Mouse (Mus musculus) skeletal muscle tissue, adult 2 months (tissue): ENCODE results near the gene Erbb4.

Source experiments
- DNase-seq: peaks from one replicate; pipeline ENCODE4 v3.0.0-alpha.2; 2012; ENCODE audit warnings: low read depth, low spot score

Gene Erbb4

DNA sequence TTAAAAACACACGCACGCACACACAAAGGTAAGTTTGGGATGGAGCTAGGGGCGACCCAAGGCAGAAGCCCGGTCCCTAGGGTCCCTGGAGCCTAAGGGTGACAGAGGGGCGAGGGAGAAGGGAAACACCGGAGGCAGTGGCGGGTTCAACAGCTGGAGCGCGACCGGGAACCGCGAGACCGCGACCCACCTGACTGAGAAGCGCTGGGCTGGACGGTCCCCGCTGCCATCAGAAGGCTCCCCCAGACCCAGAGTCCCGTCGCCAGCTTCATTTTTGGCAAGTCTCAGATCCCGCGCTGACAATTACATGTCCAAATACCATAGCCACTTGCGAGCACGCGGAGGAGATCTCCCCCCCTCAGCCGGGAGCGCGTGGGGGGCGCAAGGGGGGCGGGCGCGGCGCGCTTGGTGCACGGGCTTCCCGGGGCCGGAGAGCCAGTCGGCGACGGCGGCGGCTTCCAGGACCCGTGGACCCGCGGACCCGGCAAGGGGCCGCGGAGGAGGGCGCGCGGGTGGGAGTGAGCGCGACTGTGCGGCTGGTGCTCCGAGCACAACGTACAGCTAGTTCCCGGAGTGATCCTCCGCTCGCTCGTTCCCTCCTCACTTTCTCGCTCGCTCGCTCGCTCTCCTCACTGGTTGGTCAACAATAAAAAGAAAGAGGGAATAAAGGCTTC, at the start of gene Erbb4:
Gene Erbb4 (minus strand): TSS at position 575 of the 674 bp plus-strand sequence.
- no peak for DNase-seq

DNA sequence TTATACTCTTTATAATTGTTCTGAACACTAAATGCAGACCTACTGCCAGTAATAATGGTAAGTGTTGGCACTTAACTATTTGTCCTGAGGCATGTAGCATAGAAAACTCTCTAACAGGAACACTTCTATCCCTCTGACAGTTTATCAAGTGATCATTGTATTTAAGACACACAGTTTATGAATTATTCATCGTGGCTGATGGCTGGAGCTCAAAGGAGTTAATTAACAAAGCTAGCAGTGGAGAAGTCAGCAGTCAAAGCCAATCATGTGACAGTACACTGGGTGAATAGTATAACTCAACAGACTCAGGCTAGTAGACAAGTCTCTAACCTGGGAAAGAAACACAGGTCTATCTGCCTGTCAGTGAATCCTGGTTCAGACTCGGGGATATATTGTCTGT, 49.5 kb upstream of the Erbb4 start:
- no peak for DNase-seq

DNA sequence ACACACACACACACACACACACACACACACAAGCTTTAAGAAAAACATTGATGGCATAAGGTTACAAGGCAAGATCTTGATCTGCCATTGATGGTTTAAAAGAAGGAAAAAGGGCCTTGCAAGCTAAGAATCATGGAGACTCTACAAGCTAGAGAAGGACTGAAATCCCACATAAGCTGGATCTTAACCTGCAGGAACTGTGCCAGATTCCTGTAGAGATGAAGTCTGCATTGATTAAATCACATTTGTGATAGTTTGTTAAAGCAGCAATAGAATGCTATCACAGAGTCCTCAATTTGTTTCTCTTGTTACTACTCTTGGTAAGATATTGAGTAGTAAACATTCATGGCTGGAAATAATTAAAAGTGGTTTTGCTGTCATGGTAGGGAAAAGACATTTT, 33.5 kb upstream of the Erbb4 start:
- no peak for DNase-seq

DNA sequence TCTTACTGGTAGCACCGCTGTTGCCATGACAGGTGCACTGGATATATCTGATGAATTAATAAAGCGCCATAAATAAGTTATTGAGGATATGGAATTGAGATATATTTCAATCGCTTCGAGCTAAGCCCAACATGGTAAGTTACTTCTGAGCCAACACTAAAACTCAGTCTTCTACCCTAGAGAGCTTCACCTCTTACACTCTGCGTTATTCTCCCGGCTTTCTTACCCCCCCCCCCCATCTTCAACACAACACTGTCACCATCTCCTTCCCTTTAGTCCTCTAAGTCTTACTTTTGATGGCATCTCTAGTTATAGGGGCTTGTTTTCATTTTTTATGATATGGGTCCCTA, 31.6 kb upstream of the Erbb4 start:
- no peak for DNase-seq

DNA sequence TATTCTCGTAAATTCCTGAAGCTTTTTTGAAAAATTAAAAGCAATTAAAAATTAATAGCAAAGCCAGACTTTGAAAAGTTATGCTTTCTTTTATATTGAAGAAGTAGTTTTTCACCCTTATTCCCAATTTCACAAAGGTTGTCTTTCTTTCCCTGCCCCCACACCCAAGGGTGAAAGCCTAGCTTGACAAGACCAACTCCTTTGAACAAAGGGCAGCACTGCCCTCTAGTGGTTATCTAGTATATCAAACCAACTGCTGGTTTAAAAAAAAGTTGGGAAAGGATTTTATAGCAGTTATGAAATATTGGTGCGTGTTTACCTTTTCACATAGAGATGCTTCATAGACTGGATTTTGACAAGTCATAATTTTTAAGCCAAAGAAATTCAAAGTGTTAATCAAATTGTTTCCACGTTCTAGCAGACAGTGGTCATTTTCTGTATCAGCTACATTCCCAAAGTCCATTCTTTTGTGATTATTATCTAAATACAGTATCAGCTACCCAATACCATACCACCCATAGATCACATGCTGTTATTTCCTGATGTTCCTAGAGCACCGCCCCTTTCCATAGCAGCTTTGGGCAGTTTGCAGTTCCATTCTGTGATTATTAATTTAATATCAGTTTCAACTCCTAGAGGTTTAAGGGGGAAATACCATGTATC, 31.1 kb upstream of the Erbb4 start:
- peak; percentile 16 for DNase-seq

DNA sequence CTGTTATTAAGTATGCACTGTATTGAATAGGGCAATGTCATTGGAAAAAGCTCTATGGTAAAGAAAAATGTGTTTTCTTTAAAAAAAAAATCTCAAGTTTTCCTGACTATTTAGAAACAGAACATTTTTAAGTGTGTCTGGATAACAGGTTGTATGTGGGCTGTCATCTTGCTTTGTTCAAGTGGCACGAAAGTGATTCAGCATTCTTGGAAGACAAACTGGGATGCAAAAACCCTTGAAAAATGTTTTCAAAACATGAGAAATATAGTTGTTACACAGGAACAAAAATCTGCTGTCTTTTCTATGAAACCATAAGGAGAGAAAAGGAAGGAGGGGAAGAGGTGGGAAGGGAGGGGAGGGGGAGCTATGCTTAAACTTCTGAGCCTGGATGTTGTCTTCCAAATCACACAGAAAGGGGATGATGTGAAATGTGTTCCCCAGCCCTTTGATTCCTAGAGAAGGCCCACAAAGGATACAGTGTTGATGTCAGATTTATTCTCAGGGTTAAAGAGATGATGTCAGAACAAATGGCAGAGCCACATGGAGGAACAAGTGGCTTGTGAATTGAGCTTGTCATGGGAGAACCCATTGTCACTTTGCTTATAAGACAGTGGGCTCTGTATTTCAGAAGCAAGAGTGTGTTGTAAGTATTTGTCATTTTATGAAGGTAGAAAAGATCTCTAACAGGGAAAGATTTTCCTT, 16.4 kb upstream of the Erbb4 start:
- DNase-seq: no peak

DNA sequence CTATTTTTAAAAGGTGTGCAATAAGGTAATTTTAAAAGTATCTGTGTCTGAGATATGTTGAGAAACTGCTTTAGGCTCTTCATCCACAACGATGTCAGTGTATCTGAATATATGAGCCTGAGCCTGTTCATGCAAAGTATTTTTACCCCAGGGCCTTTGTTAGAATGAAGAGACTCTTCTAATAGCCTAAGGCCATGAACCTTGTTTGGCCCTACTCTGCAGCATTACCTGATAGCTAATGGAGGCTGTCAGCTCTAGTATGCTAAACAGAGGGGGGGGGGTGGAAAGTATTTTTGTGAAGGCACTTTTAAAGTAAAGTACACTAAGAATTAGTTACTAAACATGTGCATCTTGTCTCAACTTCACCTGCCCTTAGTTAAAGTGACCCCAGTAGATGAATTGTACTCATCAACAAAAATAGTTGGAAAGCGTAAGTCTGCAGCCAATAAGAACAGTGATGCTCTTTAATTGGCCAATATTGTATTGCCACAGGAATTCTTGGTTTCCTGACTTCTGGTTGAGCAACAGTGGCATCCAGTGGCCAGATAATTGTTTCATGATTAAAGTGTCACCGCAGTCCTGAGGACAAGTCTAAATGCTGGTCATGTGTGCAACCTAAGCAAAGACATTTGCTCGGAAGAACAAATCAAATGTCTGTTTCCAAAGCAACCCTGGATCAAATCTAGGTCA, 10.5 kb upstream of the Erbb4 start:
- no peak for DNase-seq

DNA sequence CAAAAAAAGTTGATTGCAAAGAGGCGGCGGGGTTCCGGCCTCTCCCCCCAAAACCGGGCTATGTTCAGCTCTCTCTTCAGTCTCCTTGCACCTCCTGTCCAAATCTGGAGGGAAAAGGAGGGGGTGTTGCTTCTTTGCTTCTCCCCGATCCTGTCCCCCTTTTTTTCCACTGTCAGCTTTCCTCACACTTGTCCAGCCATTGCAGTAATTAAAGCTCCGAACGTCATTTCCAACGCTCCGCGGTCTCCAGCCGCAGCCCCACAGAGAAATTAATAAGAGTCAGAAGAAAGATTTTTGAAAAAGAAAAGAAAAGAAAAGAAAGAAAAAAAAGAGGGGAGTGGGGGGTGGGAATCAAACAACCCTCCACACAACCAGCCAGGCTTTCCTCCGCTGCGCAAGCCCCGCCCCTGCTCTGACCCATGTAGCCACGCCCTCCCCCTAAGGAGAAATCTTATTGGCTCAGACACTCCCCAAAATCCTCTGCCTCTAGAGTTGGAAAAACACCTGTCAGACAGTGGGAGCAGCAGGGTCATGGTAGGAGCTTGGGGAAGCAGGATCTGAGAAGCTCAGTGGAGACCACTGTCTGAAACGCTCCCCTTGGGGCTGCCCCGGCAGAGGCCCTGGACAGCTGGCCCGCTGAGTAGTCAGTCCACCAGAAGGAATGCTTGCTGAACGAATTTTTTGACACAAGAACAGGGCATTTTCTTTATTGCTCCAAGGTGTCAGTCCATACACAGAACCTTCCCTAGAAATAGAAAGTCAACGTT, 483 bp upstream of the Erbb4 start:
- no peak for DNase-seq

DNA sequence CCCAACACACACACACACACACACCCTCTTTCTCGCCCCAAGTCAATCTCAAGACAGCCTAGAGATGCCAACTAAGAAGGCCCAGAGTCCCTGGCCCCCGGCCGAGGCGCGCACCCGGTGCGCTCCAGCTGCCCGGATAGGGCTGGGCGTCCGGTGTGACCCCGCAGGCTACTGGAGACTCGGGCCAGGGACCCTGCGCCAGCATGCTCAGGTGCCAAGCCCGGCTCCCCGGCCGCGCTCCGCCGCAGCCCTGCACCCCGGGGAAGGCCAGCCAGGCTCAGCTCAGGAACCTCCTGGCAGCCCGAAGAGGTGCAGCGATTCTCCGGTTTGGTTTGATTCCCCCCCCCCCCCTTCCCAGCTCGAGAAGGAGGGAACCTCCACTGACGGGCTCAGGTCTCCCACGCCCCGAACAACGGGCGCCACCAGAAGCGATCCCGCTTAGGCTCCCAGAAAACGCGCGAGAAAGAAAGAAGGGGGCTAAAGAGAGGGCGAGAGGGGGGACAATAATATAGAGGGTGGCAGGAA, 860 bp downstream of the Erbb4 start:
- no peak for DNase-seq

DNA sequence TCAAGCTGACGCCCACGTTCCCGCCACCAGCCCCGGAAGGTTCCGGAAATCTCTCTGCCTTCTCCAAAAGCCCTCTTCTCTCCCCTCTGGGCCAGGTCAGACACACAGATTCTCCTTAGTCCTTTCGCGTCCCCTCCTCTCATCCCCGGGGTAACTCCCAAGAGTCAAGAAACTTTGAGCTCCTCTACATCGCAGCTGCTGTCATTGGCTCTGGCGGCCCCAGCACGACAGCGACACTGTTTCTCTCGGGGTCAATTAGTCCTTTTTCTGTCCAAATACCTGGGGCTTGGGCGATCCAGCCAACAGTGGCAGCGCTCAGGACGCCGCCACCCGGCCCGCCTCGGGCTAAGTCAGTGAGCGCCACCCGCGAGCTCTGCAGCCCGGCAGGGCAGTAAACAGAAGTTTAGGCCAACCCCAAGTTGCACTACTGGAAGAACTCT, 1.5 kb downstream of the Erbb4 start:
- DNase-seq: no peak

DNA sequence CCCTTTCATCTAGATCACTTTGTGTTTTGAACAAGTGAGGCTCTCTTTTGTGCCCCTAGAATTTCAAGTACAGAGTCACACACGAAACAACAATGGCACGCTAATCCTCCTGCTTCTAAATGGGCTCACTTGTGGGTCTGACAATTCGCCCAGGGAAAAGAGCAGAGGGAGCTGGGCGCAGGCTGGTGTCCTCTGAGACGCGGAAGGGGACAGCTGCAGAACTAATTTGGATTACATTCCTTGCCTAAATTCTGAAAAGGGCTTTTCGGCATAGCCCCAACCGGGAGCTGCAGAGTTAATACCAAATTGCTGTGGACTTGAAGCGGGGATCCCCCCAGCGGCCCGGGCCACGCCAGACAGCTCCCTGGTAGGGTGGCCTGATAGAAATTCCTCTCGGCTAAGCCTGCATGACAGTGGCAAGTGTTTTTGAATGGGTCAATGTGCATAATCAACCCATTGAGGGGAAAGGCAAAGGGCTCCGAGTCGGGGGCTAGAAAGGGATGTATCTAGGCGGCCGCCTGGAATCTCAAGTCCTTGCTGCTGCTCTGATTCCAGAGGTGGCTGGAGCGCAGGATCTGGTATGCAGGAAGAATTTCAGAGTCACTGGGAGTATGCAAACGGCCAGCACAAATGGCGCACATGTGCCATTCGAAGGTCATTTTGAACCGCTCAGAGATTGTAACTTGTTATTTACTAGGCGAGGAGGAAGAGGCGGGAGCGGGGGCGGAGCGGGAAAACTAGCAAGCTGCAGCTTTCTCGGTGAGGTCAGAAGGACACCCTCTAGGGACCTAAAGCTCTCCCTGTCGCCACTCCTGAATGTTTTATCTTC, 2.2 kb downstream of the Erbb4 start:
- no peak for DNase-seq

DNA sequence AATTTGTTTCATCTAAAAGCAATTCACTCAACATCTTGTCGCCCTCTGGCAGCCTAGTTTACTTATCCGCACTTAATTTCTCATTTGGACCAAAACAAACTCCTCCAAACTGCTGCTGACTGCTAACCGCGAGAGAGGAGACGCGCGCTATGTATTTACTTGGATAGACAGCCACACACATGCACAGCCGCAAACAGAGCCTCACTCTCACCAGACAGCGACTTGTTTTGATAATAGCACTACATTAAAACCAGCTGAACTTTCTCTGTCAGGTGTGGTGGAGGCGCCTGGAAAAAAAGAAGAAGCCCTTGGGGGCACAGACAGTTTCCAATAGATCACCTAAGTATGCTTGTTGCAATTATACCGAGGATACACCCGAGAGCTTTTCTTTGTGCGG, 2.8 kb downstream of the Erbb4 start:
- DNase-seq: no peak

DNA sequence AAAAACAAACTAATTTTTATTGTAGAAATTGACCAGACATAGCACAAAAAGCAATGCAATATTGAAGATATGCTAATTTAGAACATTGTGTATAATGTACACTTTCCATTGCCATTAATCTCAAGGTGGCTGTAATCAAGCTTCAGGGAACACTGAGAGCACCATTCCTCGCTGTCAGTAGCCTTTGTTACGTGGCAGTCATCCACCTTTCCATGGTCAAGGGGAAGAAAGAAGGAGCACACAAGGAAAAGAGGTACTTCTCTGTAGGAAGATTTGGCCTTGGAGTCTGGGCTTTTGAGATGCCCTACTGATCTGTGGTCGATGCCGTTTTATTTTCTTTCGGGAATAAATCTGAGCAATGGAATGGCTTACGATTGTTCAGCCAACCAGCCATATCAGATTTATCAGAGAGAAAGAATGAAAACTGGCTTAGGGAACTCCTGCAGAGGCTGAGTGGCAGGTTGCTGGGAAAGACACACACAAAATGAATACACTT, 4.6 kb downstream of the Erbb4 start:
- no peak for DNase-seq

DNA sequence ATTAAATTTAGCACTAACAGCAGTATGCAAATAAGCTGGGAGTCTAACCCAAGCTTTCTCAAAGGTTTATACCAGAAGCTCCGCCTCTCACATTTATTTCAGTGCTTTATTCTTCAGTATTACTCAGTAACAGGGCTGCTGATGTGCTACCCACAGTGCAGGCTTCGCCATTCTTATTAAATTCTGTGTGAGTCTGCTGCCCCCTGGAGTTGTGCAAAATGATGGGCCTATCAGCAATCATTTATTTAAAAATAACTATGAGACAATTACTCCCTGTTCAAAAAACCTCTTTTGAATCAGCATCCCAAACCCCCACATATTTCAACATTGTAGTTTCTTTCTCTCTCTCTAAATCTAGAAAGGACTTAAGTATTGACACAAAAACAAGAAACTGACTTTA, 6.2 kb downstream of the Erbb4 start:
- DNase-seq: no peak

DNA sequence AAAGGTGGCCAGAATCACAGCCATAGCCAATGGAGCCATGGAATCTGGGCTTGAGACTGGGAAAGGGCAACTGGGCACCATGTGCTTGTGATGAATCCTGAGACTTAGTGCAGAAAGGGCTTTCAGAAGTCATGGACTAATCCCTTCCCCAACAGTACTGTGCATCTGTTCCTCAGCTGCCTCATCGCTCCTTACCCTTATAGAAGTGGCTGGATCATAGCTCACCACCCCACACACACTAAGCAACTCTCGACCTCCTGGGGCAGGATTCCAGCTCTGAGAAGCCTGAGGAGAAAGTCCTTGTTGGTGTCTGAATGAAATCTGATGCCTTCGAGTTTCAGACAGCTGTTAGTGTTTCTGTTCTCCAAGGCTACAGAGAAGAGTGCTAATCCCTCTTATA, 14.8 kb downstream of the Erbb4 start:
- no peak for DNase-seq

DNA sequence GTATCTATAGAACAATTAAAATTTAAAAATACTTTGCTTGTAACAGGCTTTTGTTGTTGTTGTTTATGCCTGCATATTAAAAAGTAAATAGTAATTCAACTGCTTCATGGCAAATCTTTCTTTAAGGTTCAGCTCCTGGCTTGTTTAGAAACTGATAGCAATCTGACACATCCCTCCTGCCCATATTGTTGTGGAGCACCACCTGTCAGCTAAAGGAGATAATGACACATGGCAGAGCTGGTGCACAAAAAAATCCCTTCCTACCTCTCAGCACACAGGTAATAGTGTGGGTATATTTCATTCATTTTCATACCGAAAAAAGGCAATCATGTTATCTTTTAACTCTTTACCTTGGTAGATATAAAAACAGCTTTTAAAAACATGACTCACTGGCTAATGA, 18.5 kb downstream of the Erbb4 start:
- no peak for DNase-seq

DNA sequence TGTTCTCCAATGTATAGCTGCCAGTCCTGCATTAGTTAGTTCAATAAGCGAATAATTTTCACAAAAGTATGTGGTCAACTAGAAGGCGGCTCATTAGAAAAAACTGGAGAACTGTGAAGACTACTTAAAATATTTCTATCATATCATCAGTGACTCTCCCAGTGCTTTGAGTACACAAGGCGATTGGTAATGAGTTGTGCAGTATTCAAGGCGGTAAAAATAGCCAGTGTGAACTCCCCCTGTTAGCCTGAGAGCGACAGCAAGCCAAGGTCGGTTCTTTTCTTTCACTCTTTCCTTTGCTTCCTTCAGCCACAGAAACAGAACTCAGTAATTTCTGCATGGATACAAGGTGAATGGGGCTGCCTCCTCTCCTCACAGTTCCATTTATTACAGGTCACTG, 22.1 kb downstream of the Erbb4 start:
- DNase-seq: no peak

DNA sequence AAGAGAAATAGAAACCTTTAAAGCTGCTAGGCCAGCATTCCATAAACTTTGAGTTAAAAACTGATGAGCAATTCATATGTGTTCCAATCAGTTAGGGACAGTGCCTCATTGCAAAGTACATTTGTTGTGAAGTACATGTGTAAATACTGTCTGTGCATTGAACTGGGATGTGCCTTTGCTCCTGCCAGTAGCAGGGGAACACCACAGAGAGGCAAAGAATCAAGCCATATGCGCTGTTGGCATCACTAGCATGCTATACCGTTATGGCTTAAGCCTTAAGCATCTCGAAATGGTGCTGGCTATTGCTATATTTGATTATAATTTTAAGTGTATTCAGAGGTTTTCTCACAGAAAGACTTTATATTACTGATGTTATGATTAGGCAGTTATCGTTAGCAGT, 58.9 kb downstream of the Erbb4 start:
- DNase-seq: no peak

DNA sequence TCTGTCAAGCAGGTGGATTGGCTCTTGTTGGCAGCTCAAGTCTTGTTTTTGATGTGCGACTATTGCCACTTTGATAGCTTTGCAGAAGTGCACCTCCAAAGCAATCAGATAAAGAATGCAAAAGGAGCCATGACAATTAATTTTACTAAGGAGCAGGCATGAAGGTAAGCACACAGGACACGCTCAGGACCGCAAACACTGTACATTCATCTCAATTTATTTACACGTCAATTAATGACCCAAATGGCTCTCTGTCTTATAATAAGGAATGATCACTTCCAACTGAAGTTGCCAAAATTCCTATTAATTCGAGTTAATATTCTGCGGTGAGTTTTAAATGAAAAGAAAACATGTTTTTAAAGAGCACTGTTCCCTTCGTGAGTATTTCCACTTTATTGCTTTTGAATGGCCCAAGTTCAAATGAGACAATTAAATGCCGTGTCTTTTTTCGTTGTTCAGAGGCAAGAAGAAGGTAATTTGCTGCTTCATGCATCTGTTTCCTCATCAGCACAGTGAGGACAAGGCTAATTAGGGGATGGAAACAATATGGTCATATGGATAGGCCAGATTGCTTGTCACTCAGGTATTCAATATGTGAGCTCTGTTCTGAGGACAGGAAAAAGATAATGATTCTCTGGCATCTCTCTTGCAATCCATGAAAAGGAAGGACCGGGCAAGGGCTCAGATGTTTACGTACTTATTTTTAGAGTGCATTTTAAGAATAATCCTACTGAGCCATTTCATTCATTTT, 61.5 kb downstream of the Erbb4 start:
- no peak for DNase-seq

DNA sequence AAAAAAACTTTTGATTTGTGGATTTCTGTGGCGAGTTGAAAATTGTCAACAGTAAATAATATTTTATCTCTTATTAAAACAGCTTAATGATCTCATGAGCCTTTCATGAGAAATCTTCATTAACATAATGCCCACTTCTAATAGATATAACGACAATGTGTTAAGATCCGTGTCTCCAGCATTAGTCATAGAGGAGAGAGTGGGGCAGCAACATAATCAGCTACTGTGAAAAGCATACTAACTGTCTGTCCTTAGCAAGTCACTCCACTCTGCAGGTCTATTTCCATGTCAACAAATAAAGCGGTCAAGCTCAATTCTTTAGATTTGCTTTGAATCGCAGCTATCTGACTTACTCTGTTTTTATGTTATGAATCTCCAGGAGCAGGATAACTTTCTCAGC, 80.0 kb downstream of the Erbb4 start:
- no peak for DNase-seq
